Mouse (Mus musculus) mature B cell (primary cell): ENCODE measurements around the gene Sema3a.
"Not testable (repeated sequence)": the region's sequence is repeated elsewhere in the genome, so short reads cannot be mapped to it uniquely, and the experiment has no call there.

Experiments used
- in situ Hi-C: fragments of 300-500 bp; cut with MboI; formaldehyde crosslinking; loops from 2 replicates; pipeline ENCODE4 v1.14.3; 2019

The Sema3a gene

DNA sequence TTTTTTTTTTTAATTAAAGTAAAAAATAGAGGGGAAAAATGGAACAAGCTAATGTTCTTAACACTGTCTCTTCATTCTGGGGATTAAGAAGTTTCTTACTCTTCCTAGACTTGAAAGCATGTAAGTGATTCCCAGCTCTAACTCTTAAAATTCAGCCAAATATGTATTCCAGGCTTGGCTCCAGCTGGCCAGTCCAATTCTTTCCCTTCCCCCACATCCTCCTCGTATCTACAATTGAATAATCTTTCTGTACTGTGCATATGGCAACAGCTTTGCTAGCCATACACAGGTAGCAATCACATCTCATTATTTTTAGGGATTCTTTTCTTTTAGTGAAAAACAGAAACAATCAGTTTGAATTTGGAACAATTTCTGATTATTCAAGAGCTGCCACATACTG, 303.5 kb downstream of the Sema3a start:
- in situ Hi-C loops = no loop called here

DNA sequence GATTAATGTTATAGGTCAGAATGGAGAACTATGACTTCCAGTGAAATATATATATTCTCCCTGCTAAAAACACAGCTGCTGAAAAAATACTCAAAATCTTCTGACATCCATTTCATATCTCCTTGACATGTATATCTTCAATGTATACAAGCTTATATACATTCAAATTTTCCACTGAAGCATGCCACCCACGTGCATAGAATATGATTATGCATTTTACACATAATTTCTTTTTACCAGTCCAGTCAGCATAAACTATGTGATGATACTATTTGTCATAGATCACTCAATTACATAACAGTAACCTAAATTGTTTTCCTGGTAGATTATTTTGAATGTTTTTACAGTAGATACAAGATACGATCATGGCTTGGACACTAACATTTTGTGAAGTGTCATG, 306.6 kb downstream of the Sema3a start:
- in situ Hi-C loops = no loop called here

DNA sequence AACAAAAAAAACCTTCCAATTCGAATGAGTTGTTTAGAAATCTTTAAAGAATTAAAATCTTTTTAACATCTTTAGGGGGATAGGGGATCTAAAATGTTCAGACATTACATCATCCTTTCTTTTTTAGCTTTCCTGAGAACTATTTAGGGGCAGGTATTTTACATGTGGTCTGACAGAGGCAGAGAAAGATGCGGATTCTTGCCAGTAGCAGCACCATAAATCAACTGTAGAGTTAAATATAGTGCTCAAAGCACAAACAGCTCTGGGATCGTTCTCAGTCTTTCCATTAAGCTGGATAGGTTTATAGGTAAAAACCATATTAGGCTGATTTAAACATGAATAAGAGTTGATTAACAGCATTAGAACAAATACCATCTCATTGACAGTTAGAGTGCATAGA, 307.4 kb downstream of the Sema3a start:
- in situ Hi-C loops = no loop called here

GRCm38 (mm10) chr5:13433303-13433702, 308.1 kb downstream of the Sema3a start:
- in situ Hi-C loops = no loop called here

DNA sequence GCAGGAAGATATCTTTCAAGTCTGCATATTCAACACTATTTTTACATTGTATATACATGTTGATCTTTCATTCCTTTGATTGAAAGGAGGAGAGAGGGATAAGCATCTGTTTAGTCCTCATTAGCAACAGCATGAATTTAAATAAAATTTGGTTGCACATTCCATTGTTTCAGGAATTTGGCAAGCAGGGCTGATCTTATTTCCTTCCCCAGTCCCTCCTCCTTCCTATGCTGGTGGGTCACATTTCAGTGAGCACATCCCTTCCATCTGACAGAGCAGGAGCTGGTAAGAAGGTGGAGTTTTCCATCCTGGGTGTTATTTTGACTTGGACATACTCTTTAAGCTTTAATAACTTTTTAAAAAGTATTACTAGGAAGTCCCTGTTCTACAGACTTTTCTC, 315.9 kb downstream of the Sema3a start:
- in situ Hi-C loops = no loop called here

DNA sequence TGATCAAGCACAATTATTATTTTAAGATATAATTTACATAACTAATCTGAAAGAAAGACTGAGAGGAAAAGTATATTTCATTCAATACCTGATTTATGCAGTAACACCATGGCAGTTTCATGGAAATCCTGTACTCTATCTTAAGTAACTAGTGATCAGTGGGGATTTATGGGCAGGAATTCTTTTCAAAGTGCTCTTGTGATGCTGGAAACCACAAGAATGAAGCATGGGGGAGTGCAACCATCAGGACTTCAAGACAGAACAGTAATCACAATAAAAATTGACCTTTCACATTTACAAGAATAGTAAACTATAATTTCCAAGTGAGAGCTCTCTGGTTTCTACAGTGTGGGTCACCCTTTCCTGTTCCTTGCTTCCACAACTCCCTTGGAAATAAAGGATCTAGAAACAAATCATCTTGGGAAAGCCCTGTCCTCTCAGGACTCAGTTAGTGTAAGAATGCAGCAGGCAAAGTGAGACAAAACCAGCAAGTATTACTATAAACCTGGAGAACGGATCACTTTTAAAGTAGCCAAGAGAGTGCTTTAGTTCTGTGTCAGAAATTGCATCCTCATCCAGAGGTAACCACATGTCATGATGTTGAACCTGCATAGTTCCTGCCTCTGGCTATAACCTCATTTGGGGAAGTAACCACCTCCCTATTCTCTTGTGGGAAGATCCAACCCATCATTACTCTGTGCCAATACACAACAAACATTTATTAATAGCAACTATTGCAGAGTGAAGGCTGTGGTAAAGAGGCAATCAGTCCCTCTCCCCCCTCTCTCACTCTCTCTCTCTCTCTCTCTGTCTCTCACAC, 335.2 kb downstream of the Sema3a start:
- in situ Hi-C loops = no loop called here

- in situ Hi-C loops = no loop called here
These were observed 343.6 kb downstream of the Sema3a start for GRCm38 (mm10) chr5:13468856-13469255.

GRCm38 (mm10) chr5:13469401-13469800, 344.2 kb downstream of the Sema3a start:
- in situ Hi-C loops = no loop called here

GRCm38 (mm10) chr5:13470057-13470905, 345.1 kb downstream of the Sema3a start:
- in situ Hi-C loops = no loop called here

DNA sequence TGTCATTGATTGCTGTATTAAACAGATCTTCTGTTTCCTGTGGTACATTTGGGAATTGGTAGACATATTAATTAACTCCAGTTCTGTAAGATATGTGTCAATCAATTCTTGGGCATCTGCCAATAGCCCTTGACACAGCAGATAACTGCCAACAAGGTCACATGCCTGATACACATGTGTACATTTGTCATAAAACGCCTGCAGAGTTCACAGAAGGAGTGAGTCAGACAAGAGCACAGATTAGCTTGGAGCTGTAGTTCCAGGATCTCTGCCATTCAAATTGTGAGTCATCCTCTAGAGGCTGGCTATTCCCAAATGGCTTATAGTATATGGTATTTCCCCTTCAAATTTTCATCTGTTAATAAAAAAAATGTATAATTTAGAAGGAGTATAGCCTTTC, 352.4 kb downstream of the Sema3a start:
- in situ Hi-C loops = no loop called here

- in situ Hi-C loops = no loop called here
These were observed 363.5 kb downstream of the Sema3a start for GRCm38 (mm10) chr5:13488671-13489070.

- in situ Hi-C loops = not testable (repeated sequence)
These were observed 370.8 kb downstream of the Sema3a start for GRCm38 (mm10) chr5:13495967-13496366.

DNA sequence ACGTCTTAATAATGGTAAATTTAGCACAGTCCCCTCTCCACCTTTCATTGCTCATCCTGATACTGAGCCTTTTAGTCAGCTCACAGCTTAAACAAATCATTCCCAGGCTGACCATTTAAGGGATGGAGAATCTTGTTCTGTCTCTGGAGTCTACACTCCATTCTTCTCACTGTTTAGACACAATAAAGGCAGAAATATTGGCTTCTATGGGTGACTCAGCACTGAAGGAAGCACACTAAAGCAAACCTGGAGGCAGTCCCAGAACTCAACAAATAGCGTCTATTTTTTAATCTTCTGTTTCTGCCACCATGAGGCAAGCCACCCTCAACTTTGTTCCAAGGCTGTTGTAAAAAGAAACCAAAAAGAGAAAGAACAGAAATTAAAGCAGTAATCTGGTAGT, 374.6 kb downstream of the Sema3a start:
- in situ Hi-C loops = no loop called here

- in situ Hi-C loops = no loop called here
These were observed 380.8 kb downstream of the Sema3a start for GRCm38 (mm10) chr5:13505839-13506499.

DNA sequence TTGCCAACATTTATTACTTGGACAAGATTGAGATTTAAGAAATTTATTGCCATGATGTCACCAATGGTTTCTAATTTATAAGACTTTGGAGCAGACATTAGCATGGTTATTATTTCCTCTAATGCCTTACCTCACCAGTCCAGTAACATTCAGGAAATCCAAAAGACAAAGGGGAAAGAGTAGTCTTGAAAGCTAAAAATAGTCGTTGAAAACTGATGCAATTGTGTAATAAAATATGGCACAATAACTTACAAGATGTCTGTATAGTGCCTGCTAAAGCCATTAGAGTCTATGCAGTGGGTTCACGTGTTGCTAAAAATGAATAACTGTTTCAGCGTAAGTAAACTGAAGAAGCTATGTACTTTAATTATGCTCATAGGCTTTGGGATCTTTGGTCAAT, 383.9 kb downstream of the Sema3a start:
- in situ Hi-C loops = no loop called here

- in situ Hi-C loops = no loop called here
These were observed 391.8 kb downstream of the Sema3a start for GRCm38 (mm10) chr5:13517018-13517417.

GRCm38 (mm10) chr5:13525597-13525996, 400.4 kb downstream of the Sema3a start:
- in situ Hi-C loops = no loop called here

DNA sequence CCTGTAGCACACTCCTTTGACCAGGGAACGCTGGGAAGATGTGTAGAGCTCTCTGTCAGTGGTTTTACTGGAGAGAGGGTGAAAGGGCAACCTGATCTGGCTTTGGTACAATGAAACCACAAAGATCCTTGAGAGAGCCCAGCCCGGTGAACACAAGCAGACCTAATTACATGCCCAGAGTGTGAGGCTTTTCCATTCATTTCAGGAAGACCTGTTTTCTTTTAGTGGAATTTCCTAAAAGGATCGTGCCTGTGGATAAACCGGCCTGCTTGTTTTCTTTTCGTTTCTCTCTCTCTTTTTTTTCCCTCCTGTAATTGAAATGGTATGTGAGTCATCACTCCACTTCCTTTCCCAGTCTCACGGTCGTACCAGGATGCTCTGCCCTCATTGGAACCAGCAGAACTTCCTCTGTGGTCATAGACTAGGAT, 401.8 kb downstream of the Sema3a start:
- in situ Hi-C loops = no loop called here

DNA sequence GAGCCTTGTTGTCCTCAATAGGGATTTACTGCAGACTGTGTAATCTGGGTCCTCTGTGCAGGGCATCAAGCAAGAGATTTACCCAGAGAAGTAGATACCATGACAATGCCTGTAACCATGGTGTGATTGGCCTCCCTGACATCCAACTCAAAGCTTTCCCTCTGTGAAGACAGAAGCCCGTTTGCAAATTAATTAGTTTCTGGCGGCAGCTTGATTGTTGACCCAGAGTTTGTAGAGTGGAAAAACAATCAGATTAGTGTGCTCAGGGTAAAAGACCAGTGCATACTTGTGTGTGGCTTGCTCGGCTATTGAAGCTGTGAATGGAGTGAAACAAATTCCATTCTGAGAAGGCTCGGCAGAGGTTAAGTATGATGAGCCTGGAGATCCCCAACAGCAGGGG, 404.0 kb downstream of the Sema3a start:
- in situ Hi-C loops = no loop called here

DNA sequence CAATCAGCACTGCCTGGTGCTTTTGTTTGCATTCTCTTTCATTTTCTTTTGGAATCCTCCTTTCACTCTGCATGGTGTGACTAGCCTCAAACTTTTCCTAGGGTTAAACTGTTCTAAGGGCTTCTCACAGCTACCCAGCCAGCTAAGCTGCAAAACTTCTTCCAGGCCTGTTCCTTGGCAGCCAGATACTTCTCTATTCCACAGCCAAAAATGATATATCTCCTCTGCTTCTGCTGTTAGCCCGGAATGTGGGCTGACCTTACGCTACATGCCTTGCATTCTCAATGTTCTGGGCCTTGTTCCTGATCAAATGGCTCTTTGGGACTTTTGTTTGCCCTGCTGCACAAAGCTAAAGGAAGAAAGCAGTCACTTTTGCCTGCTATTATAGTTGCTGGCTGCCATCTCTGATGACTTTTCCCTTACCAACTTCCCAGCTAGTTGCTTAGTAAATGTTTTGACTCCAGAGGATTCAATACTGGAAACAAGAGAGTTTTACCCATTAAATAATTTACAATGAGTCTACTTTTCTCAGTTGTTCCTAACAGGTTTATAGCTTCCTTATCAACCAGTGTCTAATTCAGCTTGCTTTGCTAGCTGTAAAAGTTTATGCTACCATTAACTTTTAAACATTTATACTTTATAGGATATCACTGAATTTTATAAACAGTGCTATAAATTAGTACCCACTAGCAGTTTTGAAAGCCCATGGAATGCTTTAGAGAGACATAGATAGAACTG, 422.4 kb downstream of the Sema3a start:
- in situ Hi-C loops = no loop called here

DNA sequence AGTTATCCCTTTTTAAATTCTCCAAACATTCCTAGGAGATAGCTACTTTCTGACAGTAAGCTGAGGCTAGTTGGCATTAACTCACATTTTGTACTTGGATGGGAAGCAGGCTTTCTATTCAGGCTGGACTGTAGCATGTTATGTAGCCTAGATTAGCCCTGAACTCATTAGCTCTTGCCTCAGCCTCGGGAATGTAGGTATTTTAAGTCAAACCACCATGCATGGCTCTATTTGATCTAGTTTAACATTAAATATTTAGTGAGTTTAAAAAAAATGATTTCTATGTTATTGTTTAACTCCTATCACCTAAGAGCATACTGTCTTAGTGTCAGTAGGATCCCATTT, 423.0 kb downstream of the Sema3a start:
- in situ Hi-C loops = no loop called here

- in situ Hi-C loops = no loop called here
These were observed 423.9 kb downstream of the Sema3a start for GRCm38 (mm10) chr5:13549080-13549479.
